Mouse (Mus musculus) 416B (cell line): ENCODE measurements around the gene Pvr.
"Not testable (repeated sequence)": the region's sequence is repeated elsewhere in the genome, so short reads cannot be mapped to it uniquely, and the experiment has no call there.

Experiments used
- DNase-seq: peaks from one replicate; pipeline ENCODE4 v3.0.0; 2011; ENCODE audit warnings: low read depth

The Pvr gene

DNA sequence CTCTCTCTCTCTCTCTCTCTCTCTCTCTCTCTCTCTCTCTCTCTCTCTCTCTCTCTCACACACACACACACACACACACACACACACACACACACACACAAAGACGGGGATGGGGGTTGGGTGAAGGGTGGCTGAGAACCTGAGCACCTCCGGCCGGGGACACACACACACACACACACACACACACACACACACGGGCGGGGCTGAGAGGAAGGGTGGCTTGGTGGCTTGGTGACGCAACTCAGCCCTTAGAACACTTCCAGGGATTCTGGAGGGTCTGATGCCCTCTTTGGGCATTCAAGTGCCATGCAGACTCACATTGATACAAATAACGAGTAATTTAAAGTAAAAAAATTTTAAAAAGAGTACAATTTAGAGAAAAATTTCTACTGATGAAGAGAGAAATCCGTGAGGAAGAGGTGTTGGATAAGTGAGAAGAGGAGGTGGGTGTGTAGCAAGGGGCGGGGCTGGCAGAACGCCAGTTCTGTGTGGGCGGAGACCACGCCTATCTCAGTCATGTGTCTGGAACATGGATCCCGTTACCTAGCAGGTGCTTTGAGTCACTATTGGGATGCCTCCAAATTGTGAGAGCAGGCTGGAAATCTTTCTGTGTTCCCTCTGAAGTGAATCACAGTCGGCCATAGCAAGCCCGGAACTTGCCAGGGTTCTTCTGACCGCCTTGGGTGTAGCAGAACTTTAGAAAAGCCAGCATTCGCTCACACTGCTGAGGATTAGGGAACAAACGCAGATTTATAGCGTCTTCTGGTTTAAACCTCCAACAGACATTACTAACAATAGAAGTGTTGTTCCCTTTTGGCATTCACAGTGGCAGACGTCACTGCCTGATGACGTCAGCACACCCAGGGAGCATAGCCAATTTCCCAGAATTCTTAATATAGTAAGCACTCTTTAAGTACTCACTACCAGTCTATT, 12.2 kb upstream of the Pvr start:
- DNase-seq = peak; percentile 95

DNA sequence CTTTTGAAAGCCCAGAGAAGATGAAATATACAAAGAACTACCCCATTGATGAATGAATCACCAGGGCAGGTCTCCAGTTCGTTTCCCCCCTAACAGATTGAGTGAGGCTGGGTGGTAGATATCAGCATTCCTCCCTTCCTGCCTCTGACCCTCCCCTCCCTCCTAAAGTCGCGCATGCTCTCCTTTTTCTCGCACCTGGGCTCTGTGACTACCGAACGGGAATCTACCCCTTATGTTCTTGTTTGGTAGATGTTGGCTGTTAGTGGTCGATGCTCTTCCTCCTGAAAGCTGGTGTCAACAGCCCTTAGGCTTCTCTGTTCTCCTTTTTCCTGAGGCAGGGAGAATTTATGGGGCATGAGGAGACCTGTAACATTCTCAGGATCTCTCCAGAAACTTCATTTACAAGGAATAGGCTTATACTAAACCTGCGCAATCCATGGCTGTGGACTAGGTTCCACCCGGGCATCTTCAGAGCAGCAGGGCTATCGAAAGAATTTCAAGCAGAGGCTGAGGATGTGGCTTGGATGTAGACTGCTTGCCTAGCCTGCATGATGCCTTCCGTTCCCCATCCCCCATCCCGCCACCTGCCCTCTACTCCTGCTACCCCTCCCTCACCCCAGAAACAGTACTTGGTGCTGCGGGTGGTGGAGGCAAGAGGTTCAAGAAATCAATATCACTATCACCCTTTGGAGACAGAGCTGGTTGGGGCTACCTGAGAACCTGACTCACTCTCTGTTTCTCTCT, 11.3 kb upstream of the Pvr start:
- peak; percentile 80 for DNase-seq

DNA sequence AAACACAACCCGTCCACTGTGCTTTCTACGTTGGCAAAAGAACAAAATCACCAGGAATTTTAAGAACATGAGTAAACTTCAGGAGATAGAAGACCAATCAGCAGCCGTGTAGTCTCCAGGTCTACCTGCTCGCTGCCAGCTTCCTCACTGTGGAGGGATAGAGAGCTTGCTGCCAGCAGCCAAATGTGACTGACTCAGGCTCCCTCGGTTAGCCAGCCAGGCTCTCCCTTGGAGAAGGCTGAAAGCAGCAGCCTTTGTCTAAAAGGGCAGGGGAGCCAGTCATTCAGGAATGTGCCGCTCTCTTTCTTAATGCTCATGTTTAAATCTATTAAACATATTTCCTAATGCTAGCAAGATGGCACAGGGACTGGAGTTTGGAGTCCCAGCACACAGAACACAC, 9.5 kb upstream of the Pvr start:
- DNase-seq = not testable (repeated sequence)

DNA sequence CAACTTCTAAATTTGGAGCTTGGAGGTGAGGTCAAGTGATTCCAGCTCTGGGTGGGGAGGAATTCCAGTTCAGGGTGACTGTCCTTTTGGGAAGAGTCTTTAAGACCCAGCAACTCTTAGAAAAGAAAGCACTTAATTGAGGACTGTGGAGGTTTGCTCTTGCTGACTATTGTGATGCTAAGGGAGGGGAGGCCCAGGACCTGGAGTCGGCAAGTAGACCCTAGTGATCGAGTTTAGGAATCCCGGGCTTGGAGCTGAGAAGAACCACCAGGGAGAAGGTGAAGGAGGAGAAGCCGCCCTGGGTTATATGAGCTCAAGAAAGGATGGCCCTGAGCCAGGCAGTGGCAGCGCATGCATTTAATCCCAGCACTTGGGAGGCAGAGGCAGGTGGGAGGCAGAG, 7.5 kb upstream of the Pvr start:
- no peak for DNase-seq

DNA sequence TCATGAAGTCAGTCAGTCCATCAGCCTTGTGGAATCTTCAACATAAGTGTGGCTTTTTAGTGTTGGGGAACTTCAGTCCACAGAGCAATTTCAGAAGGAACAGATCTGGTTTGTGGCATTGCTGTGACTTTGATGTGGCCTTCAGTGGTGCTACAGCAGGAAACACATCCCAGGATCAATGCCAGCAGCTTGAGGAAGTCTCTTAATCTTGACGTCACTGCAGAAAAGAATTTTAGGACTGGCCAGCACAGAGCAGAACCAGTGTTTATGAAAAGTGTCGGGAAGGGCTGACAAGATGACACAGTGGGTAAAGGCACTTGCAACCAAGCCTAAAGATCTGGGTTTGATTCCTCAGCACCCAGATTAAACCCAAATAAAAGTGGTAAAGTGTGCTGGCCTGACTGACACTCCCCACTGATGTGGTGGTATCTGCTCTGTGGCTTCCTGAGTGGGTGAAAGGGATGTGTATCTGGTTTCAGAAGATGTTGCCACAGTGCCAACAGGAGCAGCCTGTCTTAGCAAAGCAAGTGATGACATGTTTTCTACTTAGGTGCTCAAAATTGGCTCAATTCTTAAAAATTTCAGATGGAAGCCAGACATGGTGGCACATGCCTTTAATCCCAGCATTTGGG, 6.0 kb upstream of the Pvr start:
- peak; percentile 86 for DNase-seq

DNA sequence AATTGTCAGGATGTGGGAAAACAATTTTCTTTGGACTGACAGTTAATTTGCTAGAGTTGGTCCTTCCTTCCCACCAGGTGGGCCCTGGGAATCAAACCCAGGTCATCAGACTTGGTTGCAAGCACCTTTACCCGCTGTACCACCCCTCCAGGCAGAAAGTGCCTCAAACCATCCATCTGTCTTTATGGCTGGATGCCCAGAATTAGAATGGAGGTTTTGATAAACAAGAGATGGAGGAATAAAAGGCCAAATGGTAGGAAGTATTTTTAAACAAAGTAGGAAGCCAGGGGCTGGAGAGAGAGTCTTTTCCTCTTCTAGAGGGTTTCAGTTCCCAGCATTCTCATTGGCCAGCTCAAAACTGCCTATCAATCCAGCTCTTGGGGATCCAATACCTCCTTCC, 4.4 kb upstream of the Pvr start:
- no peak for DNase-seq

DNA sequence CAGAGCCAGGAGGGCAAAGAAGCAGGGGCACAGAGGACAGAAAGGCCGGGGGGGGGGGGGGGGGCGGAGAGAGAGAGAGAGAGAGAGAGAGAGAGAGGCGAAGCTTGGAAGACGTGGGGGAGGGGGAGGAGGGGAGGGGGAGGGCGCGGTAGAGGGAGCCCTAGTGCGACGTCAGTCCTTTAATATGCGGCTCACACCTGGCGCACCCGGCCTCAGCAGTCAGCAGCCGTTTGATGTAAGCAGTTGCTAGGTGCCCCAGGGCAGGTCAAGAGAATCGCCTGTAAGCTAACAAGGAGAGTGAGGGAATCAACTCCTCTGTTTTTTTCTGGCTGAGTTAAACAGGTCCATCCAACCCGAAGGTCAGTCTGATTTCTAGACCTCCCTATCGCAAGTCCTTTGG, 2.8 kb upstream of the Pvr start:
- DNase-seq = no peak

DNA sequence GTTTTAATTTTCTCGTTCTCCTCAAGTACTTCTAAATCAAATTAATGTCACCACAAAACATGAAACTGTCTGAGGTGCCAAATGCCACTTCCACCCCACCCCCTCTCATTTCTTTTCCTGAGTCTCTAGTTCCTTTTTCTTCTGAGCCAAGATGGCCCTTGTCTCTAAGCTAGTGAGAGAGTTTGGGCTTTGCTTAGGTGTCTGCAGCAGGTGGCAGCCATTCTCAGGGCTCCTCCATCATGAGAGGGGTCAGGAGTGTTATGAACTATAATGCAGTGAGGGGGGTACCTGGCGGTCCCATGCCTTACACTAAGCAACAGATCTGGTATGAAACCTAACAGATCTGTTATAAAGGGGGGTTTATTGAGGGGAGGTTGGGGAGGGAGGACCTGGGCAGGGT, 2.4 kb upstream of the Pvr start:
- no peak for DNase-seq

DNA sequence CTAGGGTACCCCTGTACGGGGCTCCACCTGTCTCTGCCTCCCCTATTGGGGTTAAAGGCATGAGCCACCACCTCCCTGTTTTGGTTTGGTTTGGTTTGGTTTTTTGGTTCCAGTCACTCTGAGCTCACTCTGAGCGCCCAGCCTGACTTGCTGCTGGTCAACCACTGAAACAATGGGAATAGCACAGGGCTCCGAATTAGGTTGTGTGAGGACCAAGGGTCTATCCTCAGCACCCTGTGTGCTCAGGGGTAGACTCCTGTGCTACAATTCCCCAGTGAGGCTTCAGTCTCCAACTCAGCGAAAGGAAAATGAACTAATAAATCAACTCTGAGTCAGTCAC, 824 bp downstream of the Pvr start:
- DNase-seq = peak; percentile 22

DNA sequence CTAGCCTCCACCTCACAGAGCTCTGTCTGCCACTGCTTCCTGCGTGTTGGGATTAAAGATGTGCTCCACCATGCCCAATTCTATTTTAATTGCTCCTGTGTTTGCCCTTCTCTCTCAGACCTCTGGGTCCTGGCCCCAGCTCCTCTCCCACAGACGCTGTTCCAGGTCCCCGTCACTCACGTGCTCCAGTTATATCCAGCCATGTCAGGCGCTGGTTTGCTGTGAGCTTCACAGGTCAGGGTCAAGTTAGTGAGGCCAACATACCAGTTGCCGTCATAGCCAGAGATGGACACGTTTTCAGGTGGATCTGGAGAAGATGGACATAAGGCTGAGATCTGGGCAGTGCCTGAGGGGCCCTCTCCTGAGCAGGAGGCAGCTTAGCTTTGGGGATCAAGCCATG, 6.4 kb downstream of the Pvr start:
- DNase-seq = no peak

DNA sequence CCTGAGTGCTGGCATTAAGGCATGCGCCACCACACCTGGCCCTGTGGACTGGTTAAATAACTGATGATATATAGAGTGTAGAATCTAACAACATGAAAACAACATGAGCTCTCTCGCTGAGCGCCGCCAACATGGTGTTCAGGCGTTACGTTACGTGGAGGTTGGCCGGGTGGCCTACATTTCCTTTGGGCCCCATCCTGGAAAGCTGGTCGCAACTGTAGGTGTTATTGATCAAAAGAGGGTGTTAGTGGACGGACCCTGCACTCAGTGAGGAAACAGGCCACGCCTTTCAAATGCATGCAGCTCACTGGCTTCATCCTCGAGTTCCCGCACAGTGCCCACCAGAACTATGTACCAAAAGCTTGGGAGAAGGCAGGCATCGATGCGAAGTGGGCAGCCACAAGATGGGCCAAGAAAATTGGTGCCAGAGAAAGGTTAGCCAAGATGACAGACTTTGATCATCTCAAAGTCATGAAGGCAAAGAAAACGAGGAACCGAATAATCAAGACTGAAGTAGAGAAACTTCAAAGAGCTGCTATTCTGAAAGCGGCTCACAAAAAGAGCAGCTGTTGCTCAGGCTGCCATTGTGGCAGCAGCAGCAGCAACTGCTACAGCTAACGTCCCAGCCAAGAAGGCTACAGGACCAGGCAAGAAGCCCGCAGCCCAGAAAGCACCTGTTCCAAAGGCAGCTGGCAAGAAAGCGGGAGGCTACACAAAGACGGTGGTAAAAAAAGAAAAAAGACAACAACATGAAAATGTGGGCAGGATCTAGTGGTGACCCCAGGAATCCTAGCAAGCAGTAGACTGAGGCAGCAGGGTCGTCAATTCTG, 9.1 kb downstream of the Pvr start:
- no peak for DNase-seq

DNA sequence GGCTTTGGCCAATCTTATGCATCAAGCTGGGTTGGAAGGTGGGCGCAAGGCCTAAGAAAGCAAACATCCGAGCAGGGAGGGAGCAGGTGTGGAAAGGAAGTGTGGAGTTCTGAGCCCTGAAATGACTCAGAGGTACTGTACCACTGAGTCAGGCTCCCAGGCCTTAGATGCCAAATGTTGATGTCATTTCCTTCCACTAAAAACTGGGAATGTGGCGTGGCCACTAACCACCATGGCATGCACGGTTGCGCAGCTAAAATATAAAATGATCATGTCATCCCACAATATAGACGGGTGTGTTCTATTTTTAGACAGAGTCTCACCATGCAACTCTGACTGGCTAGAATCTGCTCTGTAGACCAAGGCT, 9.7 kb downstream of the Pvr start:
- DNase-seq = no peak

DNA sequence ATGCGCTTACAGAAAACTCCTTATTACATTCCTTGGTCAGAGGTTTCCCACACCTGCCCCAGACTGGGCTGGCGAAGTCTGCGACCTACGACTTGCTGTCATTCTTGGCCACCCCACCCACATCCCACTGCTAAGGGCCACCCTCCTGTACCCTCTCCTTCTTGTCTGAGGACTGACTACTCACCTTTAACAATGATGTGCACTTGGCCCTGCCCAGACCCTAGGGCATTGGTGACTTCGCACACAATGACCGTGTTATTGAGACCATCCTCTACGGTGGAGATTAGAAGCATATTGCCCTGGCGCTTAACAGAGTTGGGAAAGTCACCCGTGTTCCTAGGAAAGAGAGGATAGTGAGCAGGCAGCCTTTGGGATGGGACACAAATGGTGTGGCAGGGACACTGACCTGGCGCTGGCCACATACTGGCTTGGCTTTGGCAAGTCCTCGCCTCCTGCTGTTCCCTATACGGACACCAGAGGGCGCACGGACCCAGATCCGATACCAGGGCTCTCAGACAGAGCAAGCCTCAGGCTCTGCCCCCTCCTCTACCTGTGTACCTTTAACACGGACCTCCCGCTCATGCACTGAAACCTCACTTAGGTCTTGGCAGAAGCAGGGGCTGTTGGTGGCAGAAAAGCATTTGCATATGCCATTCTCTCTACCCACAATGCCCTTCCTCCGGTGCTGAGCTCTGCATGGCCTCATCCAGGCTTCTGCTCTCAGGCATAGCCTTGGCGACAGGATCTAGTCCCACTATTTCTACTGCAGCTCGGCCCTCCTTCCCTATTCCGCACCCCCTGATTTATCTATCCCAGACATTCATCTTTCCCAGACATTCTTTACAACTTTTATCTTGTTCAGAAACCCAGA, 10.3 kb downstream of the Pvr start:
- peak; percentile 74 for DNase-seq

DNA sequence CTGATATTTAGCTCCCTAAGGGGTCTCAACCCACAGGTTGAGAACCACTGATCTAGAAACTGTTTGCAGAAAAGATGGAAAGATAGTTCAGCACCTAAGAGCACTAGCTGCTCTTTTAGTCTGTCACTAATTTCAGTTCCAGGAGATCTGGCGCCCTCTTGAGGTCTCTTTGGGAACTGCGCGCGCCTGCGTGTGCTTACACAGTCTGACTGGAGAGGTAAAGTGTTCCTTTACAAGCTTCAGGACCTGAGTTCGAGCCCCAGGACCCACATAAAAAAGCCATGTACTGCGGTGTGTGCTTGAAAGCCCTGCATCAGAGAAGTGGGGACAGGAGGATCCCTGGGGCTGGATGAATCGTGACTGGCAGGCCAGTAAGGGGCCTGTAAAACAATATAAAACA, 31.1 kb downstream of the Pvr start:
- DNase-seq = peak; percentile 81

DNA sequence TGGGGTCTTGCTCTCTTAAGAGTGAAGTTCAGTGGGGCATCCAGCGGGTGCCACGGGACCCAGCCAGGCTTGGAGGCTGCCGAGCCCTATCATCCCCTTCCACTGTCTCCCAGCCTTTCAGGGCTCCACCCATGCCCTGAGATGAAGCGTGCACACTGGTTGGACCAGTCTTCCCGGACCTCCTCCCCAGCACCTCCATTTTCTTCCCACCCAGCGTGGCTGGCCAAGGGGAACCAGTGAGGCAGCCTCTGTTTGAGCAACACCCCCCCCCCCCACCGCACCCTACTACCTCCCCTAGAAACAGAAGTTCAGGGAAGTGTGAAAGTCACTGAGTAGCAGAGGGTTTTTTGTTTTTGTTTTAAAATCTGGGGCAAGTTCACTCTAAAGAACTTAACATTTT, 33.1 kb downstream of the Pvr start, which contains the start of gene Ceacam19:
Gene Ceacam19 (minus strand): TSS at position 117 of the 400 bp plus-strand sequence.
- no peak for DNase-seq

DNA sequence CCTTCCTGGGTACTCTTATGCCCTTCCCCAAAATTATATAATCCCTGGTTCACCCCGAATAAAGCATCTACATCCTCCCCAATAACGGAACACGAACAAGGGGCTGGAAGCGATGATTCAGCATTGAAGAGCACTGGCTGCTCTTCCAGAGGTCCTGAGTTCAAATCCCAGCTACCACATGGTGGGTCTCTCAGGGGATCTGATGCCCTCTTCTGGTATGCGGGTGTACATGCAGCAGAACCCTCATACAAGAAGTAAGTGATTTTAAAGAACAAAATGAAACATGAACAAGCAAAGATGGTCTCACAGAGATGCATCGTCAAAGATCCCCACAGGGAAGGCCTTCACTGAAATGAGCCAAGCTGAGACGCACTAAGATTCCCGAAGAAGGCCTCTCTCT, 40.2 kb downstream of the Pvr start:
- DNase-seq = peak; percentile 28

DNA sequence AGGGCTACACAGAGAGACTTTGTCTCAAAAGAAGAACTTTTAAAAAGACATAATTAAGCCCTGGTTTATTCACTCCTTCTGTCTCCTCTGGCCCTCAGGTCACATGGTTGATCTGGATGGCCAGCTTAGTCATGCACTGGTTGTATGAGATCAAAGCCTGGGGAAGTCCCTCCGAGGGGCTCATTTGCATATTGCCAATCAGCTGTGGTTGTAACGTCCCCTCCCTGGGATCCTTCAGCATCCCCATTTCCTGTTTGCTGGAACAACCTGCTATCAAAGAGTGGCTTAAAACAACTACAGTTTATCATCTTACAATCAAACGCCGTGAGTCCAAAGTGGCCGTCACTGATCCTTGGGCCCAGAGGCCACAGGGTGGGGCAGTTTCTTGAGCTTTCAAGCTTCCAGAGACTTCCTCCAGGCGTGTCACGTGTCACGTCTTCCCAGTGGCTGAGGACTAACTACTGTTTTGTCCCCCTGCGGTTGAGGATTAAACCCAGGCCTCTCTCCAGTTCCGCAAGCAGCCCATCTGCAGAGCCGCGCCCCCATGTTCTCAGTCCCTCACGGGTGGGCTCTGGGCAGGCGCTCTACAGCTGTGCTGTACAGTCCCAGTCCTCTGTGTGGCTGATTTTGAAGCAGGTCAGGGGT, 44.1 kb downstream of the Pvr start:
- DNase-seq = peak; percentile 92

DNA sequence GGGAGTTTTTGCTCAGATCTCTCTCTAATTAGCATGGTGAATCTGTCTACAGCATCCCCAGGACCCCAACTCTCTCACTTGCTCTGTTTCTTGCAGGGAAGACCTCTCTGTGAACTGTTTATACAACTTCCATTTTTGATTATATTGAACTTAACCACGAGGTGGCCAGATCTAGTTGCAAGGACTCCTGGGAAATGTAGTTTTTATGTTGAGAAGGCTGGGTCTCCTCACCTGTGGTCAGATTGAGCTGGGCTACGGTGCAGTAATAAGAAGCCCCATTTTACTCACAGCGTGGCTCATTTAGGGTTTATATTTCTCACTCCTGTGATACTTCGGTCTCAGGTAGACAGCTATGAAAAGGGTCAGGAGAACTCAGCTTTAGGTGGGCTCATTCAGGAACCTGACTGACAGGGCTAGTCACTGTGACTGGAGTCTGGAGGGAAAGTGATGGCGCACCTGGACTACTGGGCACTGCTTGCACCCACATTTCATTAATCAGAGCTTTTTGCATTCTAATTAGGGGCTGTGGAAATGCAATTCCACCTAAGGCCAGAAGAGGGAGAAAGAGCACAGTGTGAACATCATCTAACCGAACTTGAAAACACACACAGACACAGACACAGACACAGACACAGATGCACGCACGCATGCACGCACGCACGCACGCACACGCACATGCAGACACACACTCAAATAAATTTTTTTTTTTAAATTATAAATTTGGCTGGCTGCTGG, 44.8 kb downstream of the Pvr start:
- DNase-seq = peak; percentile 86

DNA sequence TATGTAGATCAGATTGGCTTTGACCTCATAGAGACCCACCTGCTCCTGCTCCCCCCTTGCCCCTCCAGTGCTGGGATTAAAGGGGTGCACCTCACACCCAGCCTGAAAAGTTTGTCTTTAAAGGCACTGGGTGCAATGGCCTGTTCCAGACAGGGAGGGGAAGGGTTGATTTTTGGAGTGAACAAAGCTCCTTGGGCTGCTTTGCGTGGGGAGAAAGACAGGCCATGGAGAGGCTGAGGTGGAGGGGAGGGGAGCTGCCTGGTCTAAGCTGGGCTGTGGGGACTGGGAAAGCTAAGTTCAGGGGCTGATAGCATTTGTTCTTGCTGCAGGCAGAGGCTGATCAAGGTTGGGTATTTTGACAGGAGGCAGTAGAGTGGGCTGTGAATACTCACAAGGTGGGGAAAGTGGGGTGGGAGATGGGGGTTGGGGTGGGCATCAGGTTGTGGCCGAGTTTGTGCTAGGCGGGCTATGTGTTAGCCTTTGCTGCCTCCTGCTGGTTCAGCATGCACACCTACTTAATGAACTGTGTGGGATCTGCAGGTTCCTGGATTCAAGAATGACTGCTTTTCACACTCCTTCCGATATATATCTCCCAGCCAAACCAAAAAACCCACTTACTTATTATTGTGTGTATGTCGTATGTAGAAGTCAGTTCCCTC, 48.9 kb downstream of the Pvr start:
- peak; percentile 81 for DNase-seq
